Mouse (Mus musculus): ENCODE results near the gene Aurka.

Gene Aurka

DNA sequence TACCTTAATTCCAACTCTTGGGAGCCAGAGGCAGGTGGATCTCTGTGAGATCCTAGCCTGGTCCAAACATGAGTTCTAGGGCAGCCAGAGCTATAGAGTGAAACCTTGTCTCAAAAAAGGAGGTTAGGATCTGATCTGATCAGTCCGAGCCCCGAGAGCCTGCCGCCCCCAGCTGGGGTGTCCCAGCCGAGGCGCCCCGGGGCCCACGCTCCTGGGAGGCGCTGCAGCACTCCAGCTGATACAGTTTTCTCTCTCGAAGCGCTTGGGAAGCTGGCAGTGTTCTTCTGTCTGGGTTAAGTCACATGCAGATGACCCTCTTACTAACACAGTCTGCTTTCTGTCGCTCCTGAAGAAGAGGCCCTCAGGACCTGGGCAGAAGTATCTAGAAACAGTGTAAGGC is 11.0 kb upstream of the Aurka start:
- DNase-seq: no peak

DNA sequence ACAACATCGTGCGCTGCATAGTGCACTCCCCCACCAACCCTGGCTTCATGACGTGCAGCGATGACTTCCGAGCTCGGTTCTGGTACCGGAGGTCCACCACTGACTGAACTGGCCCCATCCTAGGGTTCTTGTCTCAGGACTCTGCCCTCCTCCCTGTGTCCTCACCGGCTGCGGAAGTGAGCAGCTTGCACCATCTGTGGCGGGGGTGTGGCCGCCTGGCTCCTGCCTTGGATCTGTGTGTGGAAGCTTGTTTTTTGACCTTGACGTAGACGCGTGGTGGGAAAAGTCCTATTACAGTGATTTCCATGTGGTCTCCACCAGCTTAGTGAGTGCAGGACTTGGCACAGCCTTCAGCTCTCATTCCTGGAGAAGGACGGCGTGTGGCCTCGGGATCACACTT is 10.2 kb upstream of the Aurka start:
- DNase-seq: no peak

DNA sequence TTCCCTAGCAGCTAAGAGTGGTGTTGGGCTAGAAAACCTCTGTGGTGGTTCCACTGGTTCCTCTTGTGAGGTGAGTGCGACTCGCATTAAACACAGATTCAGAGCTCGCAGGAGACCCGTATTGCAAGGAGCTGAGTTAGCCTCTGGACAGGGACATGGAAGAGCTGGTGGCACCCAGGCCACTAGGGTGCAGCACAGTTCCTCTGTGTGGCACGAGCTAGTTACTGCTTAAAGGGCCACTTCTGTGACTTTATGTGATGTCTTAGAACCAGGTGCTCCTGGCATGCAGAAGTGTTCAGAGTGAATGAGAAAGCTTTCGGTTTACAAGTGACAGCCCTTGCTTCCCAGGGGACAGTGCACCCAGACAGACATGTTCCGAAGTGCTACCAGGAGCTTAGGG is 8.0 kb upstream of the Aurka start:
- DNase-seq: peak; percentile 27 to 39

DNA sequence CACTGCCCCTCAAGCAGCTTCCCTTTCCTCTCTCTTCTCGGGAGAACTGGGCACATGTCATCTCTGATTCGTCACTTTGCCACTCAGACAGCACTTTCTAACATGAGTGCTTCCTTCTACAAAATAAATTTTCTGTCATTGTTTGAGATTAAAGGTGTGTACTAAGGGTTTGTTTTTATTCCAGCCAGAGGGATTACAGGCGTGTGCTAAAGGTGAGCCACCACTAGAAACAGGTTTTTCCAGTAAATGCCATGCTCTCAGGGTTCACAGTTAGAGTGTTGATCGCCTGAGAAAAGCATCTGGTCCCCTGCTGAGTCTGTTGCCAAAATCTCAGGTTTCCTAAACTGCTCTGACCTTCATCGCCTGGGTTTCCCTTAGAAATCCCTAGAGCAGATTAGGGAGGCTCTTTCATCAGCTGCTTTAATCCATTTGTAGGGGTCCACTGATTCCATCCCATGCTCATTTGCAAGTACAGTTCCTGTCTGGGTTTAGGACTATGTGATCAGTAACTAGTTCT is 6.7 kb upstream of the Aurka start:
- no peak for DNase-seq

DNA sequence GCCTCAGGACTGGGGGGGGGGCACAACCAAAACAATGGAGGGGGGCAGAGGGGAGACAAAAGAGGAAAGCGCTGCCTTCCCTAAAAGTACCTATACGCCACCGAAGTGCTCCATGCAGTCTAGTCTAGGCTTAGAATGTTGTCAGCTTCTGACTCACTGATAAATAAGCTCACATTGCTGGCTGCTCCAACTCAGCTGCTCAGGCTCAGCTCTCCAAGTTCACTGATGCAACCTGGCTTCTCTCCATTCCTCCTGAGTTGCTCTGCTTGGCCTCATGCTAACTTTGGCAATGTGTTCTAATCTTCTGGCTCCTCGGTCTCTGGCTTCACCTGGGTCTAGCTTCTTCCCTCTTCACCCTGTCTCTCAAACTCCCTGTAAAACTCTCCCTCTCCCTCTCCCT is 6.2 kb upstream of the Aurka start:
- no peak for DNase-seq

DNA sequence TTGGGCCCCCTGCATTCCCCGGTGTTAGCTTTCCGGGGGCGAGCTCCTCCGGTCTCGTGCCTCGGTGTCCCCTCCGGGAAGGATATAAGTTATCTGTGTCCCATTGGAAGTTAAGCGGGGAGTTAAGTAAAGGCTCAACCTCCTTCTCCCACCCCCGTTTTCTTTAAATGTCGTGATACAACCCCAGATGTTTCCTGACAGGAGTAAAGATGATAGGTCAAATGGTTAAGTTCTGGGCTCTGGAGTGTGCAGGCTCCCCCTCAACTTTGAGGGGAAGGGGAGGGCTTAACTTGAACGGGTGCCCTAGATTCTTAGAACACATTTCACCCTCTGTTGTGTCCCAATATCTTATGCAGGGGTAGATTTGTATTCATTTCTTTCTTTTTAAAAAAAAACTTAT is 923 bp upstream of the Aurka start:
- DNase-seq: no peak

DNA sequence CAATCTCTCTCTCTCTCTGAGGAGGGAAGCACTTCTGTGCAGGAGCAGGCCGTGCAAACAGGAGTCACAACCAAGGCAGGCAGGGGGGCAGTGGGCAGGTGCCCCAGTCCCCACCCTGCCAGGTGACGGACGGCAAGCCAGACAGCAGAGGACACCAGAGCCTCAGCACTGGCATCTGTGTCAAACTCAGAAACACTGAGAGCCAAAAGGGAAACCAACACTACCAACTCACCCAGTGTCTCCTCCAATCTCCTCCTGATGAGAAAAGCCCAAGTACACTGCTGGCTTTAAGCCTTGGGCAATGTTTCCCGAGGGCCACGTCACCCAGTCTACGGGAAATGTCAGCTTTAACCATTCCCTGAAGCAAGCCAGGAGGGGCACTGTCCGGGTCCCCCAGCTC is 7.2 kb downstream of the Aurka start:
- no peak for DNase-seq

DNA sequence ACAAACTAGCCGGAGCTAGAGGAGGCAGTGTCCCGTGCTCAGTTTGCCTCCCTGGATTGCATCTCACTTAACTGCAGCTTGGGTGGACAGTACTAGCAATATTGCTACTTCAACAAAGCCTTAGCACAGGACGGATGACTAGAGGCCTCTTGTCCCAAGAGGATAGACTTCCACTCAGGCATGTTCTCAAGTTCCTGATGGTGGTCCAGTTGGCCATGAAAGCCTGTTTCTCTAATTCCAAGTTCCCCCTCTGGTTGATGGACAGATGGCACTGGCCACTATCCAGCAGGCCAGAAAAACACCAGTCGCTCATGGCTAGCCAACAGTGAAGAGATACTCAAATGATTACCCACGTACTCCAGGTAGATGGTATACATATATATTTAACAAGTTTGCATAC is 14.5 kb downstream of the Aurka start:
- DNase-seq: peak; percentile 82 to 84

DNA sequence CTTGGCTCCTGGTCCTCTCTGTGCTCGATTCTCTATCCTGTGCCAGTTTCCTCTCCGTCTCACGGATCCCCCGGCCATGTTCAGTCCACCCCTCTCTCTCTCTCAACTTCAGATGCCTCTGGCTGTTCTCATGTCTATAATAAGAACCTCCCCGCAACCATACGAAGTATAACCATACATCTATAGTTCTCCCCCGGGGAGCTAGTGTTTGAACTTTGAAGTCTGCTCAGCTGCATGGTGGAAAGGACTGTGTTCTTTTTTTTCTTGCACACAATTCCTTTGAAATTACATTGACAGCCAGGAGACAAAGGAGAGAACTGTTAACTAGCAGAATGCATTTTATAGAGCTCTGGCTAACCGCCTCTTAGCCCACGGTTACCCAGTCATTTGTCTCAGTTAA is 15.6 kb downstream of the Aurka start:
- no peak for DNase-seq

DNA sequence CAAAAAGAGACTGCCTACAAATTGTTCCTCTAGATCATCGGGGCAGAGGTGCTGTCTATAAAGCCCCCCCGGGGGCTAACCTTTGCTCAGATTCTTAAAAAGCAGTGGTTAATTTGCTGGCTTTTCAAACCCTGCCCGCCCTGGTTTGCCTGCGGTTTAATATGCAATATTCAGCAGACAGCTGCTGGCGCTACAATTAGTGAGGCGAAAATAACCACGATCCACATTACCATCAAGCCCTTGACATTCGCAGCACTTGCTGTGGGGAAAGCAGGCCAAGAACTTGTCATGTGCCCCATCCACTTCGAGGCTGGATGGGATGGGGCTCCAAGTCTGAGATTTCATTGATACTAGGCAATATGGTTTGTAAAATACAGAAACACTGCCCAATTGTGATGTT is 17.1 kb downstream of the Aurka start:
- DNase-seq: peak; percentile 24 to 28

DNA sequence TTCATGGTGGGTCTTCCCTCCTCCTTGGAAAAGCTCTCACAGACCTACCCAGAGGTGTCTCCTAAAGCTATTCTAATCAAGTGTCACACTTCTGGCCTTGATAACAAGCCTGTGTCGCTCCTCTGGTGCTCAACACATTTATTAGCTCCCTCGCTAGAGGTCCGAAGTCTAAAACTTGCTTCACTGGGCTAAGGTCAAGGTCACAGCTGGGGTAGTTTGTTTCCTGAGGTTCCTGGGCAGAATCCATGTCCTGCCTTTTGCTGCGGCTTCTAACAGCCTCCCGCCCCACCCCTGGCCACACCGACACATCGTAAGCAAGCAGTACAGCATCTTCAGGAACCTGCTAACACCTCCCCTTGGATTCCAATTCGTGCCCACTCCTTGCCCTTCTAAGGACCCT is 19.6 kb downstream of the Aurka start:
- no peak for DNase-seq

DNA sequence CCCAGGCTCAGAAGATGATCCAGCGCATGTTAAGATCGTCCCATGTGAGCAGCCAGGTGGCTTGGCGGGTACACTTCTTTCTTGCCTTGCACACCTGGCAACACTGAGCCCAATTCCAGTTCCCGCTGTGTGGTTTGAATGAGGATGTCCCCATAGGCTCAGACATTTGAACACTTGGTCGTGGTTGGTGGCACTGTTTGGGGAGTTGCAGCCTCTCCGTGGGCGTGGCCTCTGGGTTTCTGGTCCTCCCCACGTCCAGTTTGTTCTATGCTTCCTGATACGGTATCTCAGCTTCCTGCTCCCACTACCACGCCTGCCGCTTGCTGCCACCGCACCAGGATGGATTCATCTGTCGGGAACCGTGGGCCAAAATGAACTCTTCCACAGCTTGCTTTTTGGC is 20.6 kb downstream of the Aurka start:
- DNase-seq: no peak

DNA sequence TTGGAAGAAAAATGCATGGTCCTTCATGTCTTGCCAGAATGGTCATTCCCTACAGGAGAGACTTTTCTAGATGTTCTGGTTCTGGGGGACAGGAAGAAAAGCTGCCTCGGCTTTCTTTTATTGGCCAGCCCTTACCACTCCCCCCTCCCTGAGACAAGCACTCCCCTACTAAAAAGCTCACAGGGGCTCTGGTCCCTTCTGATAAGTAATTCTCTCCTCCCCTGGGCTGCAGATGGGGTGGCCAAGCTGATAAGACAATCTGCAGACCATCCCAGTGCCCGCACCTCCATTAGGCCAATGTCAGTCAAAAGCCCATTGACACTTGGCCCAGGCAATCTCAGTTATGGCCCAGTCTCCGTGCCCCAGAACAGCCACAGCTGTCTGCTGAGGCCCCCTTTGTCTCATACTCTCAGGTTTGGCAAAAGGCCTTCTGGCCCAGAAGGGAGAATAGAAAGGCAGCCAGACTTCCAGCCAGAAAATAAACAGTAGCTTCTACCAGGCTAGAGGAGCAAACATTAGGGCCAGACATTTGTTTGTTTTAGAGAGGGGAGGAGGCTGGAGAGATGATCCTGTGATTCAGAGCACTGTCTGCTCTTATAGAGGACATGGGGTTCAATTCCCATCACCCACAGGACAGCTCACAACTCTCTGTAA is 21.9 kb downstream of the Aurka start:
- DNase-seq: peak; percentile 55 to 56

DNA sequence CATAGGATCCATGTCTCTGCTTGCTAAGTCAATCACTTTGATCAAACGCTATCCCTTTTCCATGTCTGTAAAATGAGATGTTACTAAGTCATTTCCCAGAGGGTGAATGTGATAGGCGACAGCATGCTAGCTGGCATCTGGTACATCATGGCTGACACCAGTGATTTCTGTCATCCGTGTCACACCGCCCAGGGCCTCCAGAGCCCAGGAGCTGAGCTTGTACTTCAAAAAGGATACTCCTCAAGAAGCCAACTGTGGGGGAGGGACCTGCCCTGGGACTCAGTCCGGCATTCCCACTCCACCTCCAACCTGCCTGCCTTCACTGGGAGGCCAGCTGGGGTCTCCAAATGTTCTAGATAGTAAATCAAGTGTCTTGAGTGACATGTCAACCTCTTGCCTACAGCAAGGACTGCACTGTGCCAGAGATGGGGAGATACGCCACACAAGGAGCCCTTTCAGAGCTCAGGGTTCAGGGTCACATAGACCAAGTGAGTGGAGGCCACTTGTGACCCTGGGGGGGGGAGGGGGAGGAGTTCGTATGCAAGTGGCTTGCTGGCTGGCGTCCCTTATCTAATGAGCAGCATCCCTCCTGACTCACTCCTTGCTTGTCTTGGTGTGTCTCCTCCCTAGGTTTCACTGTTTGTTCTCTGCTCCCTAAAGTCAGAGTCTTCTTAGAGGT is 23.3 kb downstream of the Aurka start:
- peak in 1 of 2 experiments; percentile 28 for DNase-seq

DNA sequence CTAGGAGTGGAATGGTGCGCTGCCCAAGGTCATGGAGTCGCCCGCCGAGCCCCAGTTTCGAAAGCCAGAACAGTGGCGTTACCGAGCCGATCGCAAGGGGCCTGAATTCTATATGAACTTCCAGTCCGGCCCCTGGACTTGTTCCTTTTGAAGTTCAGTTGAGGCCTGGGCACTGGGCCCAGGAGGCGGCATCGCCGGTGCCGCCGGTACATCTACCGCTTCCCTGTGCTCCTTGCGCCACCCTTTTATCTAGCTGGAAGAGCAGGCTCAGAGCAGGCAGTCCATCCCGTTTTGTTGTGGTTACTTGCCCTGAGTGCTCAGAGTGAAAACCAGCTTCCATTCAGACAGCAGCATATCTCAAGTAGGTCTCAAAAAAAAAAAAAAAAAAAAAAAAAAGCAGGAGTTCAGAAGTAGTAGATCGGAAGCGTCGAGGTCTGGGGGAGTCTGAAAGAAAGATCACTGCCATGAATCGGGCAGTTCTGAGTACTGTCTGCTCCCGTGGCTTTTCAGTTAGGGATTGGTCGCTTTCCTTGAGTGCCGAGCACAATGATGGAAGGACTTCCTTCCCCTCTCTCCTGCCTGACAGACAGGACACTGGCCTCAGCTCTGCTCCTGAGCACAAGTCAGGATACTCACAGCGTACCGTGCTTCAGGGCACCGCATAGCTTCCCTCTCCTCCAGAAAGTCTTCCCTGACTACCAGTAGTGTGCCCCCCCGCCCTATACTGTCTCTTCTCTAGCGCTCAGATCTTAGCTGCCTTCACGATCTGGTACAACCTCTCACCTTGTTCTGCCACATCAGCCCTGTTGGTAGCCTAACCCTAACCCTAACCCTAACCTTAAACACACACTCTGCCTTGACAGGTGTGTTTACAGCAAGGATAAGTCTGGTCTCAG is 24.1 kb downstream of the Aurka start:
- DNase-seq: peak; percentile 50 to 52

DNA sequence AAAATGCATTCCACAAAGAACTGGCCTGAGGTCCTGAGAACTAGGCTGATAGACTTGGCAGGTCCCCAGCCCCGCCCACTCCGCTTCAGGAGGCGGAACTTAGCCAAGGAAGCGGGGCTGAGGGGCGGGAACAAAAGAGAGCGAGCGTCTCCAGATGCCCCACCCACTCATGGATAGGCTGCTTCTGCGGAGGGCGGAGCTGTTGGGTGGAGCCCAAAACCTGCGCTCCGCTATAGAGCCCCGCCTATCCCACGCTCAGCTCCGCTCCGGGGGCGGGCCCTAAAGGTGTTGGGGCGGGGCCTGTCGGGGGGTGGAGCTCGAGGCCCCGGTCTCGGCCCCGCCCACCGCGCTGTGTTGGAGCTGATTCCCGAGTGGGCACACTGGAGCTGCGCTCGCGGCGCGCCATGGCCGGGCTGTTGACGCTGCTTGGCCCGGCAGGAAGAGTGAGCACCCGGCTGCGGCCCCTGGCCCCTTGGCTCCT is 25.0 kb downstream of the Aurka start, which contains the start of gene Fam210b:
Fam210b (plus strand) TSS at position 308 of the 481 bp plus-strand sequence.
- peak; percentile 94 for DNase-seq

DNA sequence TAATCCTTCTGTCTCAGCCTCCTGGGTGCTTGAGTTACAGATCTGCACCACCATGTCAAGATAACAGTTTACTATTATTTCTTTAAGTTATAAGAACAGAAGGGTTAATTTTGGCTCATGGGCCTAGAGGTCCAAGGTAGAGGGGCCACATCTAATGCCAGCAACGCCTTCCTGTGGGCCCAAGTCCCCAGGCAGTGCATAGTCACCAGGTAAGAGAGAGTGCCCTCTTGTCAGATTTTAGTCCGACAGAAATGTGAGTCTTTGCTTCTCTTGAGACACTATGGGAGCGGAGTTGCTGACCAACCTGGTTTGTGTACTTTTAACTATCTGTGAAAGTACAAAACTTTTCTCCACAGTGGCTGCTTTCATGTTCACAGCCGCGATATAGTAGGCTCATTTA is 25.7 kb downstream of the Aurka start:
- no peak for DNase-seq

DNA sequence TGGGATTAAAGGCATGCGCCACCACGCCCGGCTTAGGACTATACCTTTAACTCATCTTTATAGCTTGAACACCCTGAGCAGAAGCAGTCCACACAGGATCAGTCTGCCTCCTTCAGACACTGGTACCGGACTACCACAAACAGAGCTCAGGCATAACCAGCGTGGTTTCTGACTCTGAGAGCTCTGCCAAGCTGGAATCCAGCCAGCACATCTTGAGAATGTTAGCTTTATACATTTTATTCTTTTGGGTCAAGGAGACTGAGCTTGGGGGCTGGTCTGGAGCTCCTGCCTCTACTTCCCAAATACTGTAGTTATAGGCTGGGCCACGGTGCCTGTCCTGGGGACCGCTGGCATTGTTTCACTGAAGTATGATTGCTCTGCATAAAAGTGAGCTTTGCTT is 26.6 kb downstream of the Aurka start:
- peak in 1 of 2 experiments; percentile 20 for DNase-seq

DNA sequence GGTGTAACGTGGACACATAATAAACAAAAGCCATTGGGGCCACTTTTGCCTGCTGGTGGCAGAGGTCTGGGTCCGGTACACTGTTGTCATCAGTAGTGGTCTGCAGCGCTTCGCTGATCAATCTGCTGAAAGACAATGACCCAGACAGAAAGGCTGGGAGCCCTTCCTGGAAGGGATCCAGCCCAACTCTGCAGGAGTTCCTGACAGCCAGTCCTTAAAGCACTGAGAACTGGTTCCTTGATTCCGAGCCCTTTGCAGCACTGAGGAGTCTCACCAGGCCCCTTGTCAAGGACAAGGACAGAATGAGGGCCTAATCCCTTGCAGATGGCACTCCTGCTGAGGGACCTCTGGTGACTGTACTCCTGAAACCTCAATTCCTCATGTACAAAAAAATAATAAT is 28.7 kb downstream of the Aurka start:
- peak; percentile 24 to 44 for DNase-seq

DNA sequence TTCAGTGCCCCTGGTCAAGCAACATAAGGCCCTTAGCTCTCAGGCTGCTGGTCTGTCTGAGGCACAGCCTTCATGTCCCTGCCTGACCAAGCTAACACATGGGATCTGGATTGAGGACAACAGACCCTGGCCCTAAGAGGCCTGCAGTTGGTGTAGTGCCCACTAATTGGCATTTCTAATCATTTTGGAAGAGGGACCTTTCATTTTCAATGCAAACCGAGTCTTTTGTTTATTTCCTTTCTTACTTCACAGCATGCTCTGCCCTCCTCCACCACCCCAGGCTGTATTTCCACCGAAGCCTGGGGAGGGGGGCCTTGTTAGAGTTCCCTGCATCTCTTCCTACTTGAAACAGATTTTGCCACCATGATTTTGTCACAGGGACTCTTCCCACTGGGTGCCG is 29.4 kb downstream of the Aurka start:
- DNase-seq: no peak

DNA sequence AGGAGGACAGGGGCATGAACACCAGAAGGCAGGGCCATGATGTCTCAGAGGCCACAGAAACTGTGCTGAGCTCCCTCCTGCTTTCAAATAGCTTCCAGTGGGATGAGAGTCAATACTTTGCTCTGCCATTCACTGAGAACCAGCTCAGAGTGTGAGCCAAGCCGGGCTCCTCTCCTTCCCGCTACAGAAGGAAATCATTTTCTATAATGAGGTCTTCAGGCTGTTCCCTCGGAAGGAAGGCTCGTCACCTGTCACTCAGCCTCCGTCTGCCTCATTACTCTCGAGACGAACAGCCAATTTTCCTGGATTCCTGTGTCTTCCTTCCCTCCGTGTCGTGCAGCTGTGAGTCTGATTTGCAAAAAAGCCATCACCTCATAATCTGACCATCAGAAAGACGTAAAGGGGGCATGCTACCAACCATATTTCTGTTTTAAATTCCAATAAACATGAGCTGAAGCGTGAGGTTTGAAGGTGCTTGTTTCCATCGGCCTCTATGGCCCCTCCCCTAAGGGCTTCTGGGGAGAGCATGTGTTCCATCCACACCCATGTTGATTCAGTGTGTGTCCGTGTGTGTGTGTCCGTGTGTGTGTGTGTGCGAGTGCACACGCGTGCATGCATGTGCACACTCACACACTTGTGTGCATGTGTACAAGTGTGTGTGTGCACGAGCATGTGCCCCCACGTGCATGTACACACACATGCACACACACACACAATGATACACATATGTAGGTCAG is 32.0 kb downstream of the Aurka start:
- no peak for DNase-seq

DNA sequence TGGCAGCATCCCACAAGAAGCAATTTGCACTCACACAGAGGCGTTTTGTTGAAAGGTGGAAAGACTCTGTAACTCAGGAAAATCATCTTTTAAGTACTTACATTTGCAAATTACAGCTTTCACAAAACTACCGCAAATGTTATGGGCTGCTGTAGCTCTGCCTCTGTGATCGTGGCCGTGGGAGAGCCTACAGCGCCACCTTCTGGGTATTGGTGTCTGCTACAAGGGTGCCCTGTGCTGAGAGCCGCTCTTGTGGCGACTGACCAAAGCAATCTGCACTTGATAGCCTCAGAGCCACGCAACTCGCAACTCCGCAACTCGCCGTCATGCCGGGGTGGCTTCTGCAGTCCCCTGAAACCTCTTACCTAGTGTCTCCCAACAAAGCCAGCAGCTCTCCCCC is 41.2 kb downstream of the Aurka start:
- DNase-seq: peak; percentile 88 to 90

DNA sequence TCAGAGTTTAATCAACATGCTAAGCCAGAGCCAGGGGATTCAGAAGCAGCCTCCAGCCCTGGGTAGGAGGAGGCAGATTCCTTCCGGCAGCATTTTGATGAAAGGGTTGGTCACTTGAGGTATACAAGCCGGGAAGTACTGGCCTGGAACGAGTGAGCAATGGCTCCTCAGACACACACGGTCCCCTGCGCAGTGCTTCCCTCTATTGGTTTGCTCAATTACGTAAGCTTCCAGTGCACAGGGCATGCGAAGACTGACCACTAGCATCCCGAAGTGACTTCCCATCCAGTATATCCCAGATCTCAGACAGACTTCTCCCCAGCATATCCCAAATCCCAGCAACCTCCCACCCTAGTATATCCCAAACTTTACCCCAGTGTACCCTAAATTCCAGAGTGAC is 42.1 kb downstream of the Aurka start:
- DNase-seq: no peak

All from cerebellum, postnatal 14 days (tissue).